Mouse (Mus musculus): ENCODE data around the gene D330020A13Rik. TPM values are rescaled to one million over a fixed set of nuclear protein-coding genes. Genes with fewer than 3 reads are reported as not detected.

The D330020A13Rik gene
- not detected for total RNA-seq (2023)

GRCm38 (mm10) chr6:120294056-120294784 lies at the start of gene D330020A13Rik, which contains the start of gene B4galnt3:
Gene D330020A13Rik (plus strand): TSS chr6:120294364.
Gene B4galnt3 (minus strand): TSS chr6:120294559.

Other genes with a start within 250 kb of the D330020A13Rik start
- gene Ninj2, start 201.0 kb upstream of the D330020A13Rik start, total RNA-seq (2023): 0.67 TPM
- not detected for gene B4galnt3, start 195 bp downstream of the D330020A13Rik start, total RNA-seq (2023)
- 146 TPM for gene Kdm5a, start 69.8 kb downstream of the D330020A13Rik start, total RNA-seq (2023)
- 7.5 TPM for gene Ccdc77, start 70.0 kb downstream of the D330020A13Rik start, total RNA-seq (2023)
- 218 TPM for gene Il17ra, start 168.9 kb downstream of the D330020A13Rik start, total RNA-seq (2023)
- gene Tmem121b, start 199.4 kb downstream of the D330020A13Rik start, total RNA-seq (2023): 0.31 TPM
- gene Hdhd5, start 237.0 kb downstream of the D330020A13Rik start, total RNA-seq (2023): 99.4 TPM

Measured in CD8-positive naive resting alpha-beta T cell, adult 57 days (primary cell).